Mouse (Mus musculus) hindbrain, embryonic 13.5 days (tissue): ENCODE results near the gene 4933425L06Rik. TPM values are rescaled to one million over a fixed set of nuclear protein-coding genes. Genes with fewer than 3 reads are reported as not detected.

Source experiments
- ATAC-seq: fragments of 200-750 bp; cut with Nextera tagmentation; 2 replicates; pipeline ENCODE4 v1.8.0; 2017; ENCODE audit warnings: moderate TSS enrichment; ENCODE audit not compliant: low FRiP score
- H3K27ac ChIP-seq: fragments of 300-500 bp; sonication (generic); 2 replicates; pipeline ENCODE4 v1.5.1; 2015; ENCODE audit warnings: inconsistent platforms, mild to moderate bottlenecking, moderate library complexity
- H3K27me3 ChIP-seq: fragments of 300-500 bp; sonication (generic); 2 replicates; pipeline ENCODE4 v1.6.1; 2015; ENCODE audit warnings: mild to moderate bottlenecking, inconsistent platforms
- H3K36me3 ChIP-seq: fragments of 300-500 bp; sonication (generic); 2 replicates; pipeline ENCODE4 v1.6.1; 2015; ENCODE audit warnings: mild to moderate bottlenecking, inconsistent platforms
- H3K4me1 ChIP-seq: fragments of 300-500 bp; sonication (generic); replicated peaks from 2 replicates; pipeline ENCODE4 v1.6.1; 2015; ENCODE audit warnings: inconsistent platforms
- H3K4me2 ChIP-seq: fragments of 300-500 bp; sonication (generic); 2 replicates; pipeline ENCODE4 v1.6.1; 2015; ENCODE audit warnings: inconsistent platforms, mild to moderate bottlenecking, moderate library complexity
- H3K4me3 ChIP-seq: fragments of 300-500 bp; sonication (generic); 2 replicates; pipeline ENCODE4 v1.5.1; 2015; ENCODE audit warnings: mild to moderate bottlenecking, inconsistent platforms
- H3K9ac ChIP-seq: fragments of 300-500 bp; sonication (generic); 2 replicates; pipeline ENCODE4 v1.6.1; 2015; ENCODE audit warnings: mild to moderate bottlenecking, inconsistent platforms
- H3K9me3 ChIP-seq: fragments of 300-500 bp; sonication (generic); 2 replicates; pipeline ENCODE4 v1.6.1; 2016; ENCODE audit warnings: inconsistent platforms
- WGBS: fragments of 180-500 bp; shearing (Covaris S2); methylation state at CpG from one replicate; pipeline ENCODE4 v1.1.7; 2015; 5-methylcytosine and 5-hydroxymethylcytosine counted together
- polyA plus RNA-seq: library from polyadenylated mRNA; unstranded; fragments of >200 nt; fragmentation: Nextera tagmentation; extraction: Ambion mirVana; gene quantifications from 2 replicates; pipeline ENCODE4 v1.2.1, GENCODE M21; 2015

The 4933425L06Rik gene
- polyA plus RNA-seq, 1 experiment from 2014 or later: not detected

- no peaks in the 10 kb centered on the region for H3K4me1 ChIP-seq
- ATAC-seq: no peak
- no peak overlapping the region for H3K4me2 ChIP-seq
- H3K4me3 ChIP-seq: no peak overlapping the region
- H3K27me3 ChIP-seq: no peaks in the 10 kb centered on the region
- H3K9ac ChIP-seq: no peak overlapping the region
- no peak overlapping the region for H3K27ac ChIP-seq
- 67% methylated on average over 1 of the region's 1 CpGs for WGBS
- H3K9me3 ChIP-seq: no peaks in the 10 kb centered on the region
- no peaks in the 10 kb centered on the region for H3K36me3 ChIP-seq
Measured at GRCm38 (mm10) chr13:105146827-105147226, 64.9 kb downstream of the 4933425L06Rik start.

- WGBS: 54% methylated on average over 4 of the region's 4 CpGs
- H3K27me3 ChIP-seq: no peaks in the 10 kb centered on the region
- H3K27ac ChIP-seq: no peak overlapping the region
- H3K4me2 ChIP-seq: no peak overlapping the region
- H3K4me1 ChIP-seq: no peaks in the 10 kb centered on the region
- ATAC-seq: 0 out of 2 replicates have a peak, but pooled peaks have one; percentile 21
- no peaks in the 10 kb centered on the region for H3K9me3 ChIP-seq
- H3K9ac ChIP-seq: no peak overlapping the region
- H3K36me3 ChIP-seq: no peaks in the 10 kb centered on the region
- no peak overlapping the region for H3K4me3 ChIP-seq
Measured at GRCm38 (mm10) chr13:105147795-105148418, 66.0 kb downstream of the 4933425L06Rik start.

- Histone ChIP-seq H3K9me3 (no peaks in the 10 kb centered on the region), H3K9ac (no peak overlapping the region), H3K36me3 (no peaks in the 10 kb centered on the region), H3K4me1 (no peaks in the 10 kb centered on the region), H3K27ac (no peak overlapping the region), H3K4me2 (no peak overlapping the region), H3K4me3 (no peak overlapping the region), H3K27me3 (no peaks in the 10 kb centered on the region)
- 82% methylated on average over 3 of the region's 3 CpGs for WGBS
- ATAC-seq: no peak
Measured at GRCm38 (mm10) chr13:105150006-105150405, 68.1 kb downstream of the 4933425L06Rik start.

- H3K9me3 ChIP-seq: no peaks in the 10 kb centered on the region
- H3K4me1 ChIP-seq: no peaks in the 10 kb centered on the region
- no peak overlapping the region for H3K27ac ChIP-seq
- WGBS: 57% methylated on average over 4 of the region's 4 CpGs
- no peaks in the 10 kb centered on the region for H3K27me3 ChIP-seq
- H3K4me2 ChIP-seq: no peak overlapping the region
- H3K36me3 ChIP-seq: no peaks in the 10 kb centered on the region
- H3K9ac ChIP-seq: no peak overlapping the region
- ATAC-seq: no peak
- no peak overlapping the region for H3K4me3 ChIP-seq
Measured at GRCm38 (mm10) chr13:105153955-105154354, 72.0 kb downstream of the 4933425L06Rik start.

GRCm38 (mm10) chr13:105165441-105165840, 83.5 kb downstream of the 4933425L06Rik start:
- no peak overlapping the region for H3K9ac ChIP-seq
- H3K36me3 ChIP-seq: peaks cover 5% of the 10 kb centered on the region; the same call in 1 of the 2 replicates
- H3K4me2 ChIP-seq: no peak overlapping the region
- no peaks in the 10 kb centered on the region for H3K9me3 ChIP-seq
- no peak overlapping the region for H3K27ac ChIP-seq
- no peak for ATAC-seq
- H3K4me1 ChIP-seq: no peaks in the 10 kb centered on the region
- WGBS: 74% methylated on average over 6 of the region's 6 CpGs
- H3K4me3 ChIP-seq: no peak overlapping the region
- H3K27me3 ChIP-seq: no peaks in the 10 kb centered on the region

Other genes starting within 250 kb of the 4933425L06Rik start
- gene Shisal2b, start 218.2 kb upstream of the 4933425L06Rik start, polyA plus RNA-seq: 1.3 and 1.7 TPM in 2 replicates
- 4.3 and 4.9 TPM in 2 replicates for gene Rgs7bp, start 27.2 kb upstream of the 4933425L06Rik start, polyA plus RNA-seq
- 25.2 and 27.1 TPM in 2 replicates for gene Rnf180, start 212.7 kb downstream of the 4933425L06Rik start, polyA plus RNA-seq